Mouse (Mus musculus) liver, embryonic 12.5 days (tissue): ENCODE data around the gene Tmtc1. TPM values are rescaled to one million over a fixed set of nuclear protein-coding genes. Genes with fewer than 3 reads are reported as not detected.

ENCODE experiments used
- ATAC-seq: fragments of 200-750 bp; cut with Nextera tagmentation; 2 replicates; pipeline ENCODE4 v1.8.0; 2017; ENCODE audit warnings: moderate number of reproducible peaks, mild to moderate bottlenecking, moderate library complexity
- H3K27ac ChIP-seq: fragments of 300-500 bp; sonication (generic); 2 replicates; pipeline ENCODE4 v1.5.1; 2016; ENCODE audit warnings: mild to moderate bottlenecking
- H3K27me3 ChIP-seq: fragments of 300-500 bp; sonication (generic); replicated peaks from 2 replicates; pipeline ENCODE4 v1.6.1; 2016; ENCODE audit warnings: mild to moderate bottlenecking, moderate library complexity
- H3K36me3 ChIP-seq: fragments of 300-500 bp; sonication (generic); 2 replicates; pipeline ENCODE4 v1.6.1; 2016; ENCODE audit warnings: mild to moderate bottlenecking, moderate library complexity
- H3K4me1 ChIP-seq: fragments of 300-500 bp; sonication (generic); 2 replicates; pipeline ENCODE4 v1.6.1; 2016
- H3K4me2 ChIP-seq: fragments of 300-500 bp; sonication (generic); 2 replicates; pipeline ENCODE4 v1.6.1; 2016; ENCODE audit warnings: mild to moderate bottlenecking, moderate library complexity
- H3K4me3 ChIP-seq: fragments of 300-500 bp; sonication (generic); 2 replicates; pipeline ENCODE4 v1.5.1; 2016; ENCODE audit warnings: mild to moderate bottlenecking, moderate library complexity
- H3K9ac ChIP-seq: fragments of 300-500 bp; sonication (generic); 2 replicates; pipeline ENCODE4 v1.6.1; 2016; ENCODE audit warnings: mild to moderate bottlenecking, moderate library complexity
- H3K9me3 ChIP-seq: fragments of 300-500 bp; sonication (generic); replicated peaks from 2 replicates; pipeline ENCODE4 v1.6.1; 2016; ENCODE audit warnings: mild to moderate bottlenecking, moderate library complexity
- WGBS: fragments of 180-500 bp; shearing (Covaris S2); methylation state at CpG from one replicate; pipeline ENCODE4 v1.1.7; 2016; ENCODE audit not compliant: insufficient replicate concordance; 5-methylcytosine and 5-hydroxymethylcytosine counted together
- polyA plus RNA-seq: library from polyadenylated mRNA; unstranded; fragments of >200 nt; fragmentation: Nextera tagmentation; extraction: Ambion mirVana; gene quantifications from 2 replicates; pipeline ENCODE4 v1.2.1, GENCODE M21; 2016

Gene Tmtc1
- polyA plus RNA-seq, 1 experiment from 2014 or later, result 0.26 TPM

- ATAC-seq, result no peak
- H3K4me2 ChIP-seq, result no peak overlapping the region
- 77% methylated on average over 7 of the region's 7 CpGs for WGBS
- no peak overlapping the region for H3K4me3 ChIP-seq
- peaks cover 9% of the 10 kb centered on the region for H3K36me3 ChIP-seq
- H3K4me1 ChIP-seq, result peaks cover 13% of the 10 kb centered on the region
- H3K9me3 ChIP-seq, result no peaks in the 10 kb centered on the region
- H3K27me3 ChIP-seq, result no peaks in the 10 kb centered on the region
- H3K27ac ChIP-seq, result no peak overlapping the region
- no peak overlapping the region for H3K9ac ChIP-seq
These were observed 84.8 kb downstream of the Tmtc1 start for GRCm38 (mm10) chr6:148359348-148359905.

- whole genome bisulfite sequencing, result 72% methylated on average over 8 of the region's 12 CpGs
These were observed 85.5 kb downstream of the Tmtc1 start for GRCm38 (mm10) chr6:148358580-148359246.

GRCm38 (mm10) chr6:148356141-148356540 lies 88.0 kb downstream of the Tmtc1 start:
- no peak for ATAC-seq
- H3K4me1 ChIP-seq, result peaks cover 17% of the 10 kb centered on the region
- 0 out of 2 replicates have a peak overlapping the region, but pooled peaks have one; percentile 82 for H3K4me2 ChIP-seq

More at GRCm38 (mm10) chr6:148358580-148359246, 85.5 kb downstream of the Tmtc1 start:
- Histone ChIP-seq H3K4me3 (no peak overlapping the region), H3K36me3 (peaks cover 9% of the 10 kb centered on the region), H3K27me3 (no peaks in the 10 kb centered on the region), H3K4me2 (no peak overlapping the region), H3K27ac (no peak overlapping the region), H3K9me3 (no peaks in the 10 kb centered on the region), H3K9ac (no peak overlapping the region), H3K4me1 (peaks cover 17% of the 10 kb centered on the region)
- ATAC-seq, result no peak

GRCm38 (mm10) chr6:148354509-148355474 lies 89.4 kb downstream of the Tmtc1 start:
- peaks cover 9% of the 10 kb centered on the region for H3K36me3 ChIP-seq
- H3K9me3 ChIP-seq, result no peaks in the 10 kb centered on the region
- peak overlapping the region; percentile 71 for H3K9ac ChIP-seq
- H3K4me1 ChIP-seq, result peaks cover 17% of the 10 kb centered on the region
- WGBS, result 21% methylated on average over 85 of the region's 85 CpGs
- H3K4me2 ChIP-seq, result peak overlapping the region; percentile 82
- ATAC-seq, result peak; percentile 88
- H3K27ac ChIP-seq, result peak overlapping the region; percentile 48; the same call in 1 of the 2 replicates
- H3K4me3 ChIP-seq, result peak overlapping the region; percentile 67
- no peaks in the 10 kb centered on the region for H3K27me3 ChIP-seq

More at GRCm38 (mm10) chr6:148356141-148356540, 88.0 kb downstream of the Tmtc1 start:
- H3K27ac ChIP-seq, result no peak overlapping the region
- no peak overlapping the region for H3K4me3 ChIP-seq
- H3K27me3 ChIP-seq, result no peaks in the 10 kb centered on the region
- peaks cover 9% of the 10 kb centered on the region for H3K36me3 ChIP-seq
- no peak overlapping the region for H3K9ac ChIP-seq
- H3K9me3 ChIP-seq, result no peaks in the 10 kb centered on the region

GRCm38 (mm10) chr6:148354151-148354508 lies 90.1 kb downstream of the Tmtc1 start:
- peak overlapping the region; percentile 82 for H3K4me2 ChIP-seq
- peaks cover 9% of the 10 kb centered on the region for H3K36me3 ChIP-seq
- H3K4me1 ChIP-seq, result peaks cover 17% of the 10 kb centered on the region
- 77% methylated on average over 16 of the region's 16 CpGs for WGBS
- ATAC-seq, result peak; percentile 42
- H3K4me3 ChIP-seq, result peak overlapping the region; percentile 67
- no peaks in the 10 kb centered on the region for H3K27me3 ChIP-seq
- H3K27ac ChIP-seq, result no peak overlapping the region
- H3K9me3 ChIP-seq, result no peaks in the 10 kb centered on the region
- no peak overlapping the region for H3K9ac ChIP-seq

GRCm38 (mm10) chr6:148345001-148345400 lies 99.2 kb downstream of the Tmtc1 start:
- no peak for ATAC-seq
- H3K9ac ChIP-seq, result no peak overlapping the region
- H3K27ac ChIP-seq, result no peak overlapping the region
- no peaks in the 10 kb centered on the region for H3K27me3 ChIP-seq
- no peaks in the 10 kb centered on the region for H3K36me3 ChIP-seq
- H3K9me3 ChIP-seq, result no peaks in the 10 kb centered on the region
- H3K4me2 ChIP-seq, result no peak overlapping the region
- H3K4me3 ChIP-seq, result no peak overlapping the region
- 33% methylated on average over 3 of the region's 3 CpGs for WGBS
- no peaks in the 10 kb centered on the region for H3K4me1 ChIP-seq

GRCm38 (mm10) chr6:148342191-148342590 lies 102.0 kb downstream of the Tmtc1 start:
- H3K27ac ChIP-seq, result no peak overlapping the region
- no peaks in the 10 kb centered on the region for H3K36me3 ChIP-seq
- H3K4me1 ChIP-seq, result no peaks in the 10 kb centered on the region
- 36% methylated on average over 2 of the region's 2 CpGs for WGBS
- H3K9ac ChIP-seq, result no peak overlapping the region
- no peak overlapping the region for H3K4me3 ChIP-seq
- no peak for ATAC-seq
- no peaks in the 10 kb centered on the region for H3K27me3 ChIP-seq
- H3K4me2 ChIP-seq, result no peak overlapping the region
- H3K9me3 ChIP-seq, result no peaks in the 10 kb centered on the region

- H3K9me3 ChIP-seq, result no peaks in the 10 kb centered on the region
- no peak for ATAC-seq
- no peak overlapping the region for H3K4me2 ChIP-seq
- H3K36me3 ChIP-seq, result no peaks in the 10 kb centered on the region
- WGBS, result 31% methylated on average over 2 of the region's 2 CpGs
- H3K4me3 ChIP-seq, result no peak overlapping the region
- no peaks in the 10 kb centered on the region for H3K4me1 ChIP-seq
- H3K9ac ChIP-seq, result no peak overlapping the region
- no peak overlapping the region for H3K27ac ChIP-seq
- no peaks in the 10 kb centered on the region for H3K27me3 ChIP-seq
These were observed 102.4 kb downstream of the Tmtc1 start for GRCm38 (mm10) chr6:148341765-148342164.

- 52% methylated on average over 3 of the region's 3 CpGs for WGBS
- no peak overlapping the region for H3K27ac ChIP-seq
- no peaks in the 10 kb centered on the region for H3K4me1 ChIP-seq
- no peak overlapping the region for H3K9ac ChIP-seq
- no peaks in the 10 kb centered on the region for H3K9me3 ChIP-seq
- no peak overlapping the region for H3K4me3 ChIP-seq
- no peaks in the 10 kb centered on the region for H3K36me3 ChIP-seq
- H3K4me2 ChIP-seq, result no peak overlapping the region
- ATAC-seq, result no peak
- H3K27me3 ChIP-seq, result no peaks in the 10 kb centered on the region
These were observed 105.7 kb downstream of the Tmtc1 start for GRCm38 (mm10) chr6:148338326-148338957.

- Histone ChIP-seq H3K4me2 (no peak overlapping the region), H3K4me3 (no peak overlapping the region), H3K9ac (no peak overlapping the region), H3K27ac (no peak overlapping the region), H3K4me1 (no peaks in the 10 kb centered on the region), H3K9me3 (no peaks in the 10 kb centered on the region), H3K27me3 (no peaks in the 10 kb centered on the region), H3K36me3 (no peaks in the 10 kb centered on the region)
- ATAC-seq, result no peak
These were observed 107.8 kb downstream of the Tmtc1 start for GRCm38 (mm10) chr6:148336290-148336955.

GRCm38 (mm10) chr6:148331916-148332315 lies 112.3 kb downstream of the Tmtc1 start:
- Histone ChIP-seq H3K4me3 (no peak overlapping the region), H3K27me3 (no peaks in the 10 kb centered on the region), H3K9ac (no peak overlapping the region), H3K36me3 (no peaks in the 10 kb centered on the region), H3K4me1 (no peaks in the 10 kb centered on the region), H3K9me3 (no peaks in the 10 kb centered on the region), H3K27ac (no peak overlapping the region), H3K4me2 (no peak overlapping the region)
- 66% methylated on average over 2 of the region's 2 CpGs for WGBS
- no peak for ATAC-seq
